Mouse (Mus musculus): ENCODE data around the gene Nrap.

GRCm38 (mm10) chr19:56378554-56379172 lies 11.2 kb downstream of the Nrap start:
- no peak for TF ChIP-seq CTCF (IDR thresholded peaks at IDR 0.05; ENCODE audit: low read depth, low read length)
- no peak for TF ChIP-seq EP300 (IDR thresholded peaks at IDR 0.05; ENCODE audit: insufficient read depth, low read depth, low read length)
- TF ChIP-seq POLR2A (IDR thresholded peaks at IDR 0.05; ENCODE audit: insufficient read depth, low read length): no peak
